Mouse (Mus musculus): Measurements from ENCODE around the gene Tmem63c.

- TF ChIP-seq POLR2A (IDR thresholded peaks at IDR 0.05; ENCODE audit: low read depth, low read length) (no peak), CTCF (IDR thresholded peaks at IDR 0.05; ENCODE audit: extremely low read depth, insufficient read length, insufficient replicate concordance, low read depth, low read length) (no peak)
Observed at GRCm38 (mm10) chr12:87131181-87131580, 110.0 kb downstream of the Tmem63c start.
